Mouse (Mus musculus) bone marrow, adult 2 months (tissue): ENCODE measurements around the gene Cdh16.

Source experiments
- CTCF ChIP-seq: fragments of 200-500 bp; IDR thresholded peaks from 2 replicates; pipeline ENCODE4 v1.5.1; 2011; ENCODE audit warnings: low read length, control low read depth; ENCODE audit not compliant: control insufficient read depth, insufficient read depth
- POLR2A ChIP-seq: fragments of 200-500 bp; IDR thresholded peaks from 2 replicates; pipeline ENCODE4 v1.6.1; 2011; ENCODE audit warnings: low read depth, mild to moderate bottlenecking, control low read depth, low read length, borderline replicate concordance; ENCODE audit not compliant: control insufficient read depth

DNA sequence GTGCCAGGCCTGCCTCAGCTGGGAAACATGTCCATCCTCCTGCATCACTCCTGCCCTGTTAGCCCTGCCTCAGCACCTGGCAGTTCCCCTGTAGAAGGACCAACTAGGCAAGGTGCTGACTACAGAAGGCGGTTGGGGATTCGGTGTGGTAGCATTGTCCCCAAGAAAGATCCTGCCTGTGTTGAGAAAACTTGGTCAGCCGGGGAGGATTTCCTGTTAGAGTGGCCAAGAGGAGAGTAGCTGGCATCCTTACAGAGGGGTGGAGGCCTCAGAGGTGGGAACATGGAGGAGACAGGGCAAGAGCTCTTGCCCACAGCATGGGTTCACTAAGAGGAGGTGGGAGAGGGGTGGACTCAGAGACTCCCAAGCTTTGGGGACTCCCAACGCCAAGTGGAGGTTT, 69.0 kb downstream of the Cdh16 start:
- TF ChIP-seq CTCF (no peak), POLR2A (no peak)
